Mouse (Mus musculus) embryonic fibroblast, embryonic 13.5 days (primary cell): ENCODE results near the gene Galnt7. TPM values are rescaled to one million over a fixed set of nuclear protein-coding genes. Genes with fewer than 3 reads are reported as not detected.

Experiments used
- H3K27ac ChIP-seq: 2 replicates; pipeline ENCODE4 v1.5.1; 2012; ENCODE audit warnings: low read length, control low read depth, inconsistent platforms; ENCODE audit not compliant: insufficient read depth
- H3K4me1 ChIP-seq: 2 replicates; pipeline ENCODE4 v1.6.1; 2011; ENCODE audit warnings: low read length; ENCODE audit not compliant: control insufficient read depth, insufficient read depth
- H3K4me3 ChIP-seq: 2 replicates; pipeline ENCODE4 v1.5.1; 2011; ENCODE audit warnings: mild to moderate bottlenecking, control low read depth, low read length; ENCODE audit not compliant: insufficient read depth
- CTCF ChIP-seq: IDR thresholded peaks from 2 replicates; pipeline ENCODE4 v1.5.1; 2011; ENCODE audit warnings: mild to moderate bottlenecking, control low read depth, low read length, moderate library complexity, borderline replicate concordance; ENCODE audit not compliant: insufficient read depth
- POLR2A ChIP-seq: IDR thresholded peaks from 2 replicates; pipeline ENCODE4 v1.6.1; 2011; ENCODE audit warnings: low read depth, mild to moderate bottlenecking, control low read depth, low read length, moderate library complexity
- polyA plus RNA-seq: library from polyadenylated mRNA; stranded (reverse); fragments of >200 nt; gene quantifications from 2 replicates; pipeline ENCODE4 v1.2.4, GENCODE M21; 2011; ENCODE audit warnings: low read depth; ENCODE audit not compliant: missing spikeins, insufficient read length

Gene Galnt7
- polyA plus RNA-seq, result 8.2 and 12.1 TPM in 2 replicates

- Histone ChIP-seq H3K27ac (peak within 1 kb of the TSS; percentile 71), H3K4me1 (0 out of 2 replicates have a peak, but pooled peaks cover 7% of the 10 kb centered on the region), H3K4me3 (peak within 1 kb of the TSS; percentile 65)
- TF ChIP-seq POLR2A, result peak; percentile 60
- no peak for TF ChIP-seq CTCF
These were observed at the start of gene Galnt7 for GRCm38 (mm10) chr8:57652456-57653055. Gene Galnt7, minus strand, starts transcription at chr8:57653032.

GRCm38 (mm10) chr8:57688633-57689032 lies 35.8 kb upstream of the Galnt7 start:
- H3K4me3 ChIP-seq, result no peak overlapping the region
- H3K4me1 ChIP-seq, result no peaks in the 10 kb centered on the region
- no peak for TF ChIP-seq CTCF
- TF ChIP-seq POLR2A, result no peak
- no peak overlapping the region for H3K27ac ChIP-seq

GRCm38 (mm10) chr8:57685803-57686202 lies 33.0 kb upstream of the Galnt7 start:
- Histone ChIP-seq H3K4me1 (no peaks in the 10 kb centered on the region), H3K4me3 (no peak overlapping the region), H3K27ac (no peak overlapping the region)
- TF ChIP-seq POLR2A, result no peak
- TF ChIP-seq CTCF, result no peak

GRCm38 (mm10) chr8:57680044-57680443 lies 27.2 kb upstream of the Galnt7 start:
- H3K4me1 ChIP-seq, result no peaks in the 10 kb centered on the region
- TF ChIP-seq POLR2A, result no peak
- no peak for TF ChIP-seq CTCF
- H3K27ac ChIP-seq, result no peak overlapping the region
- H3K4me3 ChIP-seq, result no peak overlapping the region

- Histone ChIP-seq H3K27ac (no peak overlapping the region), H3K4me3 (no peak overlapping the region), H3K4me1 (no peaks in the 10 kb centered on the region)
- no peak for TF ChIP-seq CTCF
- no peak for TF ChIP-seq POLR2A
These were observed 11.3 kb upstream of the Galnt7 start for GRCm38 (mm10) chr8:57664121-57664520.

GRCm38 (mm10) chr8:57660019-57660418 lies 7.2 kb upstream of the Galnt7 start:
- no peaks in the 10 kb centered on the region for H3K4me1 ChIP-seq
- no peak overlapping the region for H3K4me3 ChIP-seq
- no peak overlapping the region for H3K27ac ChIP-seq
- TF ChIP-seq CTCF, result no peak
- TF ChIP-seq POLR2A, result no peak

- TF ChIP-seq CTCF, result no peak
- no peak for TF ChIP-seq POLR2A
- 0 out of 2 replicates have a peak, but pooled peaks cover 7% of the 10 kb centered on the region for H3K4me1 ChIP-seq
- H3K27ac ChIP-seq, result no peak overlapping the region
- no peak overlapping the region for H3K4me3 ChIP-seq
These were observed 3.6 kb upstream of the Galnt7 start for GRCm38 (mm10) chr8:57656446-57656845.

- TF ChIP-seq CTCF (no peak), POLR2A (no peak)
- Histone ChIP-seq H3K4me3 (no peak overlapping the region), H3K4me1 (0 out of 2 replicates have a peak, but pooled peaks cover 7% of the 10 kb centered on the region), H3K27ac (no peak overlapping the region)
These were observed 1.3 kb upstream of the Galnt7 start for GRCm38 (mm10) chr8:57654146-57654545.

GRCm38 (mm10) chr8:57653768-57654125 lies 915 bp upstream of the Galnt7 start:
- Histone ChIP-seq H3K4me1 (0 out of 2 replicates have a peak, but pooled peaks cover 7% of the 10 kb centered on the region), H3K4me3 (peak overlapping the region; percentile 56), H3K27ac (no peak overlapping the region)
- TF ChIP-seq CTCF (no peak), POLR2A (no peak)

- TF ChIP-seq POLR2A, result peak; percentile 36; the same call in 1 of the 2 replicates
- TF ChIP-seq CTCF, result no peak
- Histone ChIP-seq H3K4me3 (peak overlapping the region; percentile 65), H3K4me1 (0 out of 2 replicates have a peak, but pooled peaks cover 7% of the 10 kb centered on the region), H3K27ac (no peak overlapping the region)
These were observed 380 bp upstream of the Galnt7 start for GRCm38 (mm10) chr8:57653056-57653767.
